Mouse (Mus musculus): Measurements from ENCODE around the gene Olfr126. TPM values are rescaled to one million over a fixed set of nuclear protein-coding genes. Genes with fewer than 3 reads are reported as not detected.

Olfr126 gene
- polyA plus RNA-seq (2012; ENCODE audit: insufficient read depth, insufficient read length, low replicate concordance, missing spikeins), result not detected in 2 replicates

DNA sequence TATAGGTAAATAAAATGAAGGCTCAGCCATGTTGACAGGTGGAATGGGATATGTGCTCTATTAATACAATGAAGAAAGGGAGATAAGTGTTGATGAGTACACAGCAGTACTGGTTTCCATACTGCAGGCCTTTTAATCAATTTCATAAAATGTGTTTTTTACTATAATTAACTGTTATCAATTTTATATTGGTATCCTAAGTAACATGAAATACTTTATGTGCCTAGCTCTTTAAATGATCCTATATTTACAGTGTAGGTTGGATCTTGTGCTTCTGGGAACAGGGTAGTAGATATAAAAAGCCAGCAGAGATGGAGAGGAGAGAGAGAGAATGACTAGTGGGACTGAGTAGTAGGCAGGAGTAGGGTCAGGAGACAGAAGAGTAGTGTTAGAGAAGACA is at the start of gene Olfr126:
Olfr126 (plus strand) TSS at position 301 of the 400 bp plus-strand sequence.
- H3K27ac ChIP-seq (ENCODE audit: insufficient read depth, low read depth, low read length), result no peak within 1 kb of the TSS
- no peak within 1 kb of the TSS for H3K4me3 ChIP-seq (ENCODE audit: insufficient read depth, low read depth, low read length)
- TF ChIP-seq CTCF (IDR thresholded peaks at IDR 0.05; ENCODE audit: insufficient read depth, low read depth, low read length) (no peak), POLR2A (IDR thresholded peaks at IDR 0.05; ENCODE audit: insufficient read depth, low read depth, low read length) (no peak)
- H3K4me1 ChIP-seq (ENCODE audit: control insufficient read depth, insufficient read depth, low read length), result no peaks in the 10 kb centered on the region

DNA sequence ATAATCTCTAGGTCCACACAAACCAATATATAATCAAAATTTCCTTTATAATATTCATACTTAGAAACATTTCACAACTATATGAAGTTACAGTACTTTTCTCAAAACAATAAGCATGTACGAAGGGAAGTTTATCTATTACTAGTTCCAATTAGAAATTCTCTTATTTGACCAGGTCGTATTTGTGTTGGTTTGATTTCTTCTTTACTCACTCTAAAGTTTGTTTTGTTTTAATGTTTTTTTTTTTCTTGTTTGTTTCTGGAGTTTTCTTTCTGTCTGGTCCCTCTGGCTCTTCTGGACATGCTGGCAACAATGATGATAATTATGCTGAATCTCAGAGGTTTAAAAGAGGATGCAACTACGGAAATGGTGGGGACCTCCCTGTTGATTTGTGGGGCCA is 47.7 kb upstream of the Olfr126 start, which contains the start of gene Olfr124:
Olfr124 (plus strand) TSS at position 301 of the 400 bp plus-strand sequence.
- Histone ChIP-seq H3K27ac (ENCODE audit: insufficient read depth, low read depth, low read length) (no peak within 1 kb of the TSS), H3K4me3 (ENCODE audit: insufficient read depth, low read depth, low read length) (no peak within 1 kb of the TSS), H3K4me1 (ENCODE audit: control insufficient read depth, insufficient read depth, low read length) (no peaks in the 10 kb centered on the region)
- WGBS, result 86% methylated on average over 3 of the region's 3 CpGs
- TF ChIP-seq POLR2A (IDR thresholded peaks at IDR 0.05; ENCODE audit: insufficient read depth, low read depth, low read length), result no peak
- no peak for TF ChIP-seq CTCF (IDR thresholded peaks at IDR 0.05; ENCODE audit: insufficient read depth, low read depth, low read length)

DNA sequence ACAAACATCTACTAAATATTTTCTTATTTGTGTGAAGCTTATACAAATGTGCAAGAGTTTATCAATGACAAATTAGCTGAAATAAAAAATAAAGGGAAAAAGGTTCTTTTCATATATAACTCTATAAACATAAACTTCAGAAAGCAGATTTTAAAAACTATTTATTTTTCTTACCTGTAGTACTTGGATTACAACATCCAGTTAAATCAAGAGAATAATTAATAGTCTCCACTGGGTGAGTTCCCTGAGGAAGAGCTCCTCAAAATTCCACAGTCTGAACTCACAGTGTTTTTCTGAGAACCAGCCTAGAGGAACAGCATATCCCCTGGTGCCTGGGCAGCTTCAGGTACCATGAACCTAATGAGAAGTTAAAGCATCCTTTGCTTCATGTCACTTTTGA is 14.6 kb upstream of the Olfr126 start, which contains the start of gene Olfr125:
Olfr125 (plus strand) TSS at position 301 of the 400 bp plus-strand sequence.
- no peak within 1 kb of the TSS for H3K4me3 ChIP-seq (ENCODE audit: insufficient read depth, low read depth, low read length)
- TF ChIP-seq POLR2A (IDR thresholded peaks at IDR 0.05; ENCODE audit: insufficient read depth, low read depth, low read length), result no peak
- no peak for TF ChIP-seq CTCF (IDR thresholded peaks at IDR 0.05; ENCODE audit: insufficient read depth, low read depth, low read length)
- H3K4me1 ChIP-seq (ENCODE audit: control insufficient read depth, insufficient read depth, low read length), result no peaks in the 10 kb centered on the region
- no peak within 1 kb of the TSS for H3K27ac ChIP-seq (ENCODE audit: insufficient read depth, low read depth, low read length)

DNA sequence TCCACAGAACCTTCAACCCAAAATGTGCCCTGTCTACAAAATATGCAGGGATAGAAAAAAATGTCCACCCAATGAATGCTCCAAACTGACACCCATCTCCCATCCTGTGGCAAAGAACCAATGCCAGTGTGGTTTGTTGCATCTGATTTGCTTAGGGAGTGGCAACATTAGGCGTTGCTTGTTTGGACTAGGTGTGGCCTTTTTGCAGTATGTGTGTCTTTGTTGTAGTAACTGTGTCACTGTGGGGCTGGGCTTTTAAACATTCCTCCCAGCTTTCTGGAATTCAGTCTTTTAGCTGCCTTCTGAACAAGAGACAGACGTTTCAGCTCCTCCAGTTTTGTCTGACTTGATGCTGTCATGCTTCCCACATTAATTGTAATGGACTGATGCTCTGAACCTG is 16.6 kb downstream of the Olfr126 start:
- 65% methylated on average over 2 of the region's 2 CpGs for WGBS
- TF ChIP-seq CTCF (IDR thresholded peaks at IDR 0.05; ENCODE audit: insufficient read depth, low read depth, low read length) (no peak), POLR2A (IDR thresholded peaks at IDR 0.05; ENCODE audit: insufficient read depth, low read depth, low read length) (no peak)

DNA sequence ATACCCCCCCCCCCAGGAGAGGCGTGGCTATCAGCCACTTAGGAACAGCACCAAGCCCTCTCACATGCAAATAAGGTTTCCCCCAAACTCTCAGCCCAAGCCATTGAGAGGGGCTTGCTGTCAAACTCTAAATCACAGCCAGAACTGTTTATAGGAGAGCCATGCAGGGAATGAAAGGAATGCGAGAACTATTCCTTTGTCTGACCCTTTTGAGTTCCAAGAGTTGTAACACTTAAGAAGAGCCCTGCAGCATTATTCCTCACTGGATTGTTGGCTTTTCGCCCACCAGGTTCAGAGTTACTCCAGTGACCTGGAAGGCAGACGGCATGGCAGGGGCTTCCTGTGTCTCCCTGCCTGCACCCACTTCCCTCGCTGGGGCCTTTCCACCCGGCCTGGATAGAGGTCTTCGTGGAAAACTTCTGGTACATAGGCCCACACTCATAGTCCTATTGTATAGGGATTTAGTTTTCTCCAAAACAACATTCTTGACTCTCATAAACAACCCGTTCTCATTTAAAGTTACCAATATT is 22.5 kb downstream of the Olfr126 start:
- TF ChIP-seq POLR2A (IDR thresholded peaks at IDR 0.05; ENCODE audit: insufficient read depth, low read depth, low read length), result no peak
- TF ChIP-seq CTCF (IDR thresholded peaks at IDR 0.05; ENCODE audit: insufficient read depth, low read depth, low read length), result no peak
- H3K4me1 ChIP-seq (ENCODE audit: control insufficient read depth, insufficient read depth, low read length), result no peaks in the 10 kb centered on the region
- WGBS, result 17% methylated on average over 8 of the region's 8 CpGs

More for the DNA sequence above, 16.6 kb downstream of the Olfr126 start:
- no peak overlapping the region for H3K4me3 ChIP-seq (ENCODE audit: insufficient read depth, low read depth, low read length)
- no peak overlapping the region for H3K27ac ChIP-seq (ENCODE audit: insufficient read depth, low read depth, low read length)
- H3K4me1 ChIP-seq (ENCODE audit: control insufficient read depth, insufficient read depth, low read length), result no peaks in the 10 kb centered on the region

DNA sequence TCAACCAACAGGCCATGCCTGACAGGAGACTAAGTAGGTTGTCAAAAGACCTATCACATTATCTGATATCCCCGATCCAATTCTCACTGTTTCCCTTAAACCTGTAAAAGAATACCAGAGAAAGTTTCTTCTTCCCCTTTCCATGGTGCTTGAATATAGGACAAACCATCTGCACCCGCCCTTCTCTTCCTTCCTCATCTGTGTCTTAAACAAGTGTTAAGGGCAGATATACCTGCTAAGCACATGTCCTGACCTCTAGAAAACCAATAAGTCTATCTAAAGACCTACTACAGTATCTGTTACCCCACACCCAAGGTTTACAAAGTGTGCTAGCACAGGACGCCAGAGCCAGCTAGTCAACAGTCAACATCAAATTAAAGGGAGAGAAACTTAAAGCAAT is 26.5 kb downstream of the Olfr126 start:
- TF ChIP-seq CTCF (IDR thresholded peaks at IDR 0.05; ENCODE audit: insufficient read depth, low read depth, low read length), result no peak
- TF ChIP-seq POLR2A (IDR thresholded peaks at IDR 0.05; ENCODE audit: insufficient read depth, low read depth, low read length), result no peak
- Histone ChIP-seq H3K4me1 (ENCODE audit: control insufficient read depth, insufficient read depth, low read length) (no peaks in the 10 kb centered on the region), H3K4me3 (ENCODE audit: insufficient read depth, low read depth, low read length) (no peak overlapping the region), H3K27ac (ENCODE audit: insufficient read depth, low read depth, low read length) (no peak overlapping the region)
- WGBS, result 81% methylated on average over 3 of the region's 3 CpGs

More for the DNA sequence above, 22.5 kb downstream of the Olfr126 start:
- Histone ChIP-seq H3K4me3 (ENCODE audit: insufficient read depth, low read depth, low read length) (no peak overlapping the region), H3K27ac (ENCODE audit: insufficient read depth, low read depth, low read length) (no peak overlapping the region)

DNA sequence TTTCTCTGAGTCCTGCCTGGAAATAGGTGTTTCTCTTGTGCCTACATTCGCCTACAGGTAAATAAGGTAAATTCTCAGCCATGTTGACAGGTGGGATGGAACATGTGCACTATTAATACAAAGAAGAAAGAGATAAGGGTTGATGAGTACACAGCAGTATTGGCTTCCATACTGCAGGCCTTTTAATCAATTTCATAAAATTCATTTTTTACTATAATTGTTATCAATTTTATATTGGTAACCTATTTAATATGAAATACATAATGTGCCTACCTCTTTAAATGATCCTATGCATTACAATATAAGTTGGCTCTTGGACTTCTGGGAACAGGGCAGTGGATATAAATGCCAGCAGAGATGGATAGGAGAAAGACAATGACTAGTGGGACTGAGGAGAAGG is 52.9 kb downstream of the Olfr126 start, which contains the start of gene Olfr127:
Olfr127 (plus strand) TSS at position 301 of the 400 bp plus-strand sequence.
- WGBS, result 71% methylated on average over 1 of the region's 1 CpGs
- no peak within 1 kb of the TSS for H3K4me3 ChIP-seq (ENCODE audit: insufficient read depth, low read depth, low read length)
- H3K4me1 ChIP-seq (ENCODE audit: control insufficient read depth, insufficient read depth, low read length), result no peaks in the 10 kb centered on the region
- TF ChIP-seq POLR2A (IDR thresholded peaks at IDR 0.05; ENCODE audit: insufficient read depth, low read depth, low read length), result no peak
- no peak for TF ChIP-seq CTCF (IDR thresholded peaks at IDR 0.05; ENCODE audit: insufficient read depth, low read depth, low read length)
- no peak within 1 kb of the TSS for H3K27ac ChIP-seq (ENCODE audit: insufficient read depth, low read depth, low read length)

Other genes starting within 250 kb of the Olfr126 start
- gene Olfr115, start 220.4 kb upstream of the Olfr126 start, polyA plus RNA-seq (2012; ENCODE audit: insufficient read depth, insufficient read length, low replicate concordance, missing spikeins), result not detected in 2 replicates
- not detected in 2 replicates for gene Olfr116, start 220.3 kb upstream of the Olfr126 start, polyA plus RNA-seq (2012; ENCODE audit: insufficient read depth, insufficient read length, low replicate concordance, missing spikeins)
- not detected in 2 replicates for gene Olfr117, start 183.7 kb upstream of the Olfr126 start, polyA plus RNA-seq (2012; ENCODE audit: insufficient read depth, insufficient read length, low replicate concordance, missing spikeins)
- gene Olfr118, start 180.5 kb upstream of the Olfr126 start, polyA plus RNA-seq (2012; ENCODE audit: insufficient read depth, insufficient read length, low replicate concordance, missing spikeins), result not detected in 2 replicates
- not detected in 2 replicates for gene Olfr119, start 150.9 kb upstream of the Olfr126 start, polyA plus RNA-seq (2012; ENCODE audit: insufficient read depth, insufficient read length, low replicate concordance, missing spikeins)
- not detected in 2 replicates for gene Olfr120, start 125.7 kb upstream of the Olfr126 start, polyA plus RNA-seq (2012; ENCODE audit: insufficient read depth, insufficient read length, low replicate concordance, missing spikeins)
- not detected in 2 replicates for gene Olfr121, start 98.6 kb upstream of the Olfr126 start, polyA plus RNA-seq (2012; ENCODE audit: insufficient read depth, insufficient read length, low replicate concordance, missing spikeins)
- gene Olfr122, start 78.9 kb upstream of the Olfr126 start, polyA plus RNA-seq (2012; ENCODE audit: insufficient read depth, insufficient read length, low replicate concordance, missing spikeins), result not detected in 2 replicates
- gene Olfr123, start 54.0 kb upstream of the Olfr126 start, polyA plus RNA-seq (2012; ENCODE audit: insufficient read depth, insufficient read length, low replicate concordance, missing spikeins), result not detected in 2 replicates
- not detected in 2 replicates for gene Olfr124, start 47.6 kb upstream of the Olfr126 start, polyA plus RNA-seq (2012; ENCODE audit: insufficient read depth, insufficient read length, low replicate concordance, missing spikeins)
- not detected in 2 replicates for gene Olfr125, start 14.5 kb upstream of the Olfr126 start, polyA plus RNA-seq (2012; ENCODE audit: insufficient read depth, insufficient read length, low replicate concordance, missing spikeins)
- gene Olfr127, start 53.0 kb downstream of the Olfr126 start, polyA plus RNA-seq (2012; ENCODE audit: insufficient read depth, insufficient read length, low replicate concordance, missing spikeins), result not detected in 2 replicates
- not detected in 2 replicates for gene Olfr128, start 73.1 kb downstream of the Olfr126 start, polyA plus RNA-seq (2012; ENCODE audit: insufficient read depth, insufficient read length, low replicate concordance, missing spikeins)
- not detected in 2 replicates for gene Olfr761, start 105.6 kb downstream of the Olfr126 start, polyA plus RNA-seq (2012; ENCODE audit: insufficient read depth, insufficient read length, low replicate concordance, missing spikeins)
- gene Olfr129, start 212.6 kb downstream of the Olfr126 start, polyA plus RNA-seq (2012; ENCODE audit: insufficient read depth, insufficient read length, low replicate concordance, missing spikeins), result not detected in 2 replicates
- gene Olfr130, start 216.4 kb downstream of the Olfr126 start, polyA plus RNA-seq (2012; ENCODE audit: insufficient read depth, insufficient read length, low replicate concordance, missing spikeins), result not detected in 2 replicates
- not detected in 2 replicates for gene Olfr131, start 241.2 kb downstream of the Olfr126 start, polyA plus RNA-seq (2012; ENCODE audit: insufficient read depth, insufficient read length, low replicate concordance, missing spikeins)

All from olfactory bulb, adult 2 months (tissue).